Mouse (Mus musculus) right cerebral cortex, postnatal 14 days (tissue): ENCODE measurements around the gene Srek1ip1.

Experiments
- DNase-seq: peaks from one replicate; pipeline ENCODE4 v3.0.0; 2022

Gene Srek1ip1

DNA sequence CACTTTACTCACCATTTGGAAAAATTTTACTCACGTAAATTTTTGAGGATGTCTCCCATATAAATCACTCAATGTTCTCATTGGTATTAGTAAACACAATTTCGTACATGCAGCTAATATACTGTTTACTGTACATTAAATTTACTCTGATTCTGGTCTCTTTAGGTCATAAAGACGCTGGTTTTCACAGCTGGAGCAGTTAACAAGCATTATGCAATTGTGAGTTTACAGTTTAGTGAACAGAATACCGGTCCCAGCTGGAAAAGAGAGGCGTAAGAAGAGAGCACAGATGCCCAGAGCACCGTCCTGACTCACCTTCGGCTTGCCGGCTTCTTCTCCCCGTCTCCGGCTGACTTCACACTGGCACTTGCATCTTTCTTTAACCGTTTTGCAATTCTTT is at the start of gene Srek1ip1:
Gene Srek1ip1, plus strand, starts transcription at position 301 of the 400 bp plus-strand sequence.
- DNase-seq = no peak

DNA sequence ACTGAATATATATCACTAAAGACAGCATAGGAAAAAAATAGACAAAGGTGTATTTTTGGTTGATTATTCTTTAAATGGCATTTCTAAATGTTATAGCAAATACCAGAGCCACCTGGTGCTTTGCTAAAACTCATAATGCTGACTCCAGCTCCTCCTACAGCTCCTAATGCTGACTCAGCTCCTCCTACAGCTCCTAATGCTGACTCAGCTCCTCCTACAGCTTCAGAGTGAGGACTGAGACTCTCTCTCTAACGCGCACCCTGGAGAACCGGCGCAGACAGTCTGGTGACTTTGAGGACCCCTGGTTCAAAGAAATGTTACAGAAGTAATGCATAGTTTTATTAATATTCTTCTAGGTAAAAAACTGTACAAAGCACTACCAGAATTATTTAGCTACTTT is 49.4 kb upstream of the Srek1ip1 start:
- no peak for DNase-seq

GRCm38 (mm10) chr13:104747032-104747431 is 45.3 kb upstream of the Srek1ip1 start:
- DNase-seq = no peak

DNA sequence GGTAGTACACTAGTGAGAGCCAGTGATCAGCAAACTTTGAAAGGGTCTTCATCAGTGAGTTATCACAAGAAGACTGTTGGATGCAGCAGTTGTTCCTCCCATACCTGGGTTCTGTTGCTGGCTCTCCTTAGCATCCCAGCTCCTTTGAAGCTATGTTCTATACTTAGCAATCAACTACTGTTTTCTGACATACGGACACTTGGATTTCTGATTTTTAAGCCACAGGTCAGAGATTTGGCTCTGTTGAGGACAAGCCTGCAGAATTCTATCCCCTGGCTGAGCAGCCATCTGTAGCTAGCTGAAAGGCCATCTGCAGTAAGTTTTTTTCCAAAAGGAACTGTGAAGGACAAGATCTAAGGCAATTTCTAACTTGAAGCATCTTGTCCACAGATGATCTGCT is 32.9 kb upstream of the Srek1ip1 start:
- DNase-seq = no peak

DNA sequence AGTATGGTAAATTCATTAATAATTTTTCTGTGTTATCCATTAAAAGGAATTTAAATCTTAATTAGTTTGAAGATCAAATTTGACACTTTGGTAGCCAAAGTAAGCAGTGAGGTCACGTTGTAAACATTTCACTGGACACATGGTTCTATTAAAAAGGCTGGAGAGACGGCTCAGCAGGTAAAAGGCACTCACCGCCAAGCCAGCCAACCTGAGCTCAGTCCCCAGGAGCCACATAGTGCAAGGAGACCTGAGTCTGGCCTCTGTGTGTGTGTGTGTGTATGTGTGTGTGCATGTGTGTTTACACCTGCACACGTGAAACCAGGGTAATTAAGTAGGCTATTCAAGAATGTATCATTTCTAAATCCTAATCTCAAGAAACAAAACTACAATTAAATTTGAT is 29.9 kb upstream of the Srek1ip1 start:
- no peak for DNase-seq

- DNase-seq = no peak
Measured at GRCm38 (mm10) chr13:104763193-104763592, 29.1 kb upstream of the Srek1ip1 start.

DNA sequence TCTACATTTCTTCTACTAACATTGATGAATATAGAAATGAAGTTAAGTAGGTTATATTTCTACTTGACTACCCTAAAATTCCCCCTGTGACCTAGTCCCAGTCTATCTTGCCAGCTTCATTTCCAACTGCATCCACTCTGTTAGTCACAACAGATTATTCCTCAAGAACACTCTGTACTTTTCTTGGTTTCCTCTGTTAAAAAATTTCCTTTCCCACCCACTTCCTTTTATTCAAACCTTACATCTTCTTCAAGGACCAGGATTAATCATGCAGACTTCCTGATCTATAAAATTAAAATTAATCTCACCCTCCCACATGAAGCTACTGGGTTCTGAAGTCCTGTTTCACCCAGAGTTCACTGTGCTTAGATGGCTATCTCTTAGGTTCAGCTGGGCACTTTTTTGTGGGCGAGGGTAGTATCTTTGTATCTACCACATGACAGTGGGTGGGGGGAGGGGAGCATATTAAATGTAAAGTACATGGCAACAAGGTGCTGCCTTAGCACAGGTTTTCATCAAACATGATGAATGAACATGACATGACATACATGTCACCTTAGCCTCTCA is 13.1 kb upstream of the Srek1ip1 start:
- no peak for DNase-seq

GRCm38 (mm10) chr13:104787260-104787659 is 5.0 kb upstream of the Srek1ip1 start:
- DNase-seq = no peak

- DNase-seq = no peak
Measured at GRCm38 (mm10) chr13:104789663-104790062, 2.6 kb upstream of the Srek1ip1 start.

DNA sequence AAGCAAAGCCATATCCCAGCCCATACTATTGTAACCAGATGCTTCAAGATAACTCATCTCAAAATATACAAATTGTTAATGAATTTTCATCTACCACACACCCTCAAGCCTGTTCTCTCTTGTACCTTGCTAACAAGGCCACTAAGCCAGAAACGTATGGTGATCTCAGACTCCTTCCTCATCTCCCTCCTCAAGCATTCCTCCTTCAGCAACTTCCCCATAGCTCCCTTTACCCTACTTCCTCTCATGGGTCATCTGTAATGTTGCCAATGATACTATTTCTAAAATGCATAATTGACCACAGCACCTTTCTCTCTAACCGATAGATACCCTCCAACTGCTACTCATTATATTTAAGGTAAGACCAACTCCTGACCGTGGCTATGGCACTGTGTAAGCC is 2.1 kb downstream of the Srek1ip1 start:
- no peak for DNase-seq

- DNase-seq = no peak
Measured at GRCm38 (mm10) chr13:104799067-104799466, 6.8 kb downstream of the Srek1ip1 start.

GRCm38 (mm10) chr13:104799566-104800182 is 7.4 kb downstream of the Srek1ip1 start:
- no peak for DNase-seq

DNA sequence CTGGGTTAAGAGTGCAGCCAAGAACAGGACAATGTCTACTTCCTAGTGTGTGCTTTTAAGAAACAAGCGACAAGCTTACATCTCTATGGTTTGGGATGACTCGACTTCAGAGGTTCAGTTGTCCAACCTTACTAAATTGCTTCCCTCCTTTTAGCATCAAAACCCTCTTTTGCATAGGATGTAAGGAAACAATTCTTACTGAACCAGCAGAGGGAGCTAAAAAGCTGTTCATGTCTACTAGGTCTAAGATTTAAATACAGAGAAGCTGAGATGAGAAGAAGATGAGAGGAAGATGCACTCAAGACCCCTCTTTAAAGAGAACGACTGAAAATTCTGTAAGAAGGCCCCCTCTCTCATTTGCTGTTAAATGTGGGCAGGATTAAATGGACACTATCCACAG is 13.4 kb downstream of the Srek1ip1 start:
- no peak for DNase-seq

GRCm38 (mm10) chr13:104816270-104816634 is 24.0 kb downstream of the Srek1ip1 start:
- no peak for DNase-seq

DNA sequence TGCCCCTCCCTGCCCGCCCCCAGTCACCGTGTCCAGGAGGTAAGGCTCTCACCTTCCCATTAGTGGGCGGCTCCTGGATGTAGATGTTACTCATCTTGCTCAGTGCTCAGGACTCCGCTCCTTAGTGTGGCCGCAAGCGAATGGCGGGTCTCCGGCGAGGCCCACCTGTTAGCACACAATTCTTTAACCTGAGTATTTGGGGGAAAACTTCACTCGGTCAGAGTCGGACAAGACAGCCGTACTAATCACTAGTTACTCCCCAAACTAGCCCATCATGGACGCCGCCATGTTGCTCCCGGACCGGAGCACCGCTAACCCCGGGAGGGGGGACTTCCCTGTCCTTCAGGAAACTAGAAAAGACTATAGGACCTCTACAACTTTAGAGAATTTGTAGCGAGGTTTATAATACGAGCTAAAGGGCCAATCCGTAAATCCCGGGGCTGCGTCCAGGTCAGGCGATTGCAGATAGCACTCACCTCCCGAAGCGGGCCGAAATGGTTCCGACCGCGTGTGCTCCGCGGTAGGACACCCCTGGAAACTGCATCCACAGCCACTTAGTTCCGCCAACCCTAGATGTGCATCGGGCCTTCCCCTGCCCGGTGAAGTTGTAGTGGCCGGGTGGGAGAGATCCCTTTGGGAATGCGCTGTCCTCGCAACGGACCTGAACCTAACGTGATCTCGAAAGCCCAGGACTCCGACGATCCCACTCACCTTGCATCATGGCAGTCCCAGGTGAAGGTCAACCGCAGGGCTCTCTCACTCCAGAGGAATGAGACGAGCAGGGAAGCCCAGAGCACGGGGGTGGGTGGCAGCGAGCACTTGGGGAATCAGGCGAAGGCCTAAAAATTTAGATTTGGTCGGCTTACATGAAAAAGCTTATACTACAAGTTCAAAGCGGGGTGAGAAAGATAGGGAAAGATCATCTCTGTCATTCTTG is 24.6 kb downstream of the Srek1ip1 start, which contains the start of gene Cwc27:
Gene Cwc27, minus strand, starts transcription at position 508 of the 937 bp plus-strand sequence.
- DNase-seq = peak; percentile 71

DNA sequence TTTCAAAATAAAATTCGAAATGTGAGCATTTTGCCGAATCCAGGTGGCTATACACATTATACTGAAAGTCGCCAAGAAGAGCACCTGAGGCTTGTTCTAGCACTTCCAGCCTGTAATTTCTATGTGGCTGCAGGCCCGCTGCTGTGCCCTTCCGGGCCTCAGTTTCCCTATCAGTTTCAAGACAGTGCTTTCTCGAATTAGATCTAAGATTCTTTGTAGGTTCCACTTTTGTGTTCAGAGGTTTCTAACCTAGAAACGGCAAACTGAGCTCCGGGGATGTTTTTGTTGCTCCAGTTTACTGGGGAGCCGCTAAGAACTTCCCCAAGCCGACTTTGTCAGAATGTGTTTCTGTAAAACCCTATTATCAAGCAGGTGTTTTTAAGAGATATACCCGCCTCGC is 25.4 kb downstream of the Srek1ip1 start:
- no peak for DNase-seq

DNA sequence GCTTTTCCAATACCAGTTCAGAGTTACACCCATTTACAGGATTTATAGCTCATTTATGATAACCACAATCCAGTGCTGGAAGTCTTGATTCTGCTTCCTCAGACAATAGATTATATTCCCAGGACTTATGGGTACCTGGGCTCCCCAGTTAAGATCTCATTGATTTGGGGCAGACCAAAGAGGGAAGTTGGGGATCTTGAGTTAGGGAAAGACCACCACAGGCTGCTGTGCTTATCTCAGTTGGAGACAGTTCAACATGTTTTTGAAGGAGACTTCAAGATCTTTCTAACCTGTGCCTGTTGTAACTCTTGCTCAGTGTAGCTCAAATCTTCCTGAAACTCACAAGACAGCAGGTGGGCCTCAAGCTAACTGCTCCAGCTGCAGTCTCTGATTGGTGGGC is 28.9 kb downstream of the Srek1ip1 start:
- DNase-seq = no peak

GRCm38 (mm10) chr13:104821908-104822307 is 29.6 kb downstream of the Srek1ip1 start:
- DNase-seq = no peak

DNA sequence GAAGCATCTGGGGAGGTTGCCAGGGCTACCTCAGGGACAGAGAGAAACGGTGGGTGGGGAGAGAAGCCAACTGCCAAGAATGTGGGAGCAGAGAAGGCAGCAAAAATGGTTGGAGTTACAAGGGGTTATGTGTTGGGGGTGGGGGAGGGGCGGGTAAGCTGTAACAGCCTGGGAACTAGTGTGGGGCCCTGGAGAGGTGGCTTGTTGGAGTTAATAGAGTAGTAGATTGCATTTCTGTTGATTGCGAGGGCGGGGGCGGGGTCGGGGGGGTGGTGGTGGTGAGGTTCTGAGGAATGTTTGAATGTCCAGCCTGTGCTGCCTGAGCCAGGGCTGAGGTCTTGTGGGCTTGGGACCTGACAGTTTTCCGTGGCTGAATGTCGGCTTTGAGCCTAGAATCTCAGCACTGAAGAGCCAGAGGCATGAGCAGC is 30.1 kb downstream of the Srek1ip1 start:
- no peak for DNase-seq

DNA sequence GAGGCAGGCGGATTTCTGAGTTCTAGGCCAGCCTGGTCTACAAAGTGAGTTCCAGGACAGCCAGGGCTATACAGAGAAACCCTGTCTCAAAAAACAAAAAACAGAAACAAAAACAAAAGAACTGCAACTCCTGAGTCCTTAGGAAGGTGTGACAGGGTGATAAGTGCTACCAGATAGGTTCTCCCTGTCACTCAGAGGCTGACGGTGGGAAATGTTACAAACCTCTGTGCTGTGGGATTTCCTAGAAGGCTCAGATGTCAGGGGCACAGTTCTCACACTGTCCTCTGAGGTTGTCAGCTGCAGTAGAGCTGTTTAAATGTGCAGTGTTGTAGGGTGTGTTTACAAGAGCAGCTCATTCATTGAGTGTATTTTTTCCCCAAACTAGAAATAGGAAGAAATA is 33.2 kb downstream of the Srek1ip1 start:
- no peak for DNase-seq

DNA sequence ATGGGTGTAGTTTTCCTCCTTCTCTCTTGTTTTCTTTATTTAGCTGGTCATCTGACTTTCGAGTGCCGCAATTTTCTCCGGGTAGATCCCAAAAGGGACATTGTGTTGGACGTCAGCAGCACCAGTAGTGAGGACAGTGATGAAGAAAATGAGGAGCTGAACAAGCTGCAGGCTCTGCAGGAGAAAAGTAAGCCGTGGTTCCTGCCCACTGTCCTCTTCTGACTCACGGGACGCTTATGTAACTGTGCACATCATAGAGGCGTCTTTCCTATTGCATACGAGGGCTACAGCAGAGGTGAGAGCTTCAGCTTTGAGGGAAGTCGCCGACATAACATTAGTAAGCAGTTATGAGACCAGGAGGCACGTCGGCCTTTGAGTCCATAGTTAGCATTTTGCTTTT is 40.5 kb downstream of the Srek1ip1 start:
- no peak for DNase-seq

GRCm38 (mm10) chr13:104837628-104838027 is 45.3 kb downstream of the Srek1ip1 start:
- DNase-seq = no peak

DNA sequence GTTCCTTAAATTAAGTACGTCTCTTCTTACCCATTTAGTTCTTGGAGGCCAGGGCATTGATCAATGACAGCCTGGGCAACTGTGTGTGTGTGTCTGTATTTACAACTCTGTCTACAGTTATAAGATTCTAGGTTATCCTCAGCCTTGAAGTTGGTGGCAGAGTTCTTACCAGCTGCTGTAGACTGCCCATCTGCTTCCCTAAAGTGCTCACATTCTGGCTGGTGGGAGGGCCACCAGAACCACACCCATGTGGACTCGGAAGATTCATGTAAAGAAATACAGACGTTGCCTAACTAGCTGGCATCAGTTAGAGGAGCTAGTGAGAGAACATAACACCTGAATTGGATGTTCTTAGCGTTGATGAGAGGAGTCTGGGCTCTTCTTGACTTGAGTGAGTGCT is 49.7 kb downstream of the Srek1ip1 start:
- DNase-seq = no peak
